Mouse (Mus musculus) liver, embryonic 12.5 days (tissue): ENCODE measurements at regions not wholly inside any gene's neighbourhood (a gene's known extent, or its start where the extent isn't known, plus 50 kb on each side); places are given as distances from the start of the nearest gene placed in this dataset.

Source experiments
- ATAC-seq: fragments of 200-750 bp; cut with Nextera tagmentation; 2 replicates; pipeline ENCODE4 v1.8.0; 2017; ENCODE audit warnings: moderate number of reproducible peaks, mild to moderate bottlenecking, moderate library complexity
- H3K27ac ChIP-seq: fragments of 300-500 bp; sonication (generic); 2 replicates; pipeline ENCODE4 v1.5.1; 2016; ENCODE audit warnings: mild to moderate bottlenecking
- H3K27me3 ChIP-seq: fragments of 300-500 bp; sonication (generic); replicated peaks from 2 replicates; pipeline ENCODE4 v1.6.1; 2016; ENCODE audit warnings: mild to moderate bottlenecking, moderate library complexity
- H3K36me3 ChIP-seq: fragments of 300-500 bp; sonication (generic); 2 replicates; pipeline ENCODE4 v1.6.1; 2016; ENCODE audit warnings: mild to moderate bottlenecking, moderate library complexity
- H3K4me1 ChIP-seq: fragments of 300-500 bp; sonication (generic); 2 replicates; pipeline ENCODE4 v1.6.1; 2016
- H3K4me2 ChIP-seq: fragments of 300-500 bp; sonication (generic); 2 replicates; pipeline ENCODE4 v1.6.1; 2016; ENCODE audit warnings: mild to moderate bottlenecking, moderate library complexity
- H3K4me3 ChIP-seq: fragments of 300-500 bp; sonication (generic); 2 replicates; pipeline ENCODE4 v1.5.1; 2016; ENCODE audit warnings: mild to moderate bottlenecking, moderate library complexity
- H3K9ac ChIP-seq: fragments of 300-500 bp; sonication (generic); 2 replicates; pipeline ENCODE4 v1.6.1; 2016; ENCODE audit warnings: mild to moderate bottlenecking, moderate library complexity
- H3K9me3 ChIP-seq: fragments of 300-500 bp; sonication (generic); replicated peaks from 2 replicates; pipeline ENCODE4 v1.6.1; 2016; ENCODE audit warnings: mild to moderate bottlenecking, moderate library complexity
- WGBS: fragments of 180-500 bp; shearing (Covaris S2); methylation state at CpG from one replicate; pipeline ENCODE4 v1.1.7; 2016; ENCODE audit not compliant: insufficient replicate concordance; 5-methylcytosine and 5-hydroxymethylcytosine counted together

- 51% methylated on average over 4 of the region's 4 CpGs for WGBS
- no peaks in the 10 kb centered on the region for H3K27me3 ChIP-seq
- ATAC-seq: no peak
- H3K9me3 ChIP-seq: no peaks in the 10 kb centered on the region
- no peak overlapping the region for H3K4me2 ChIP-seq
- no peak overlapping the region for H3K27ac ChIP-seq
- H3K4me3 ChIP-seq: no peak overlapping the region
- H3K4me1 ChIP-seq: no peaks in the 10 kb centered on the region
- no peaks in the 10 kb centered on the region for H3K36me3 ChIP-seq
- H3K9ac ChIP-seq: no peak overlapping the region
Measured at GRCm38 (mm10) chr9:113199241-113199640, 508.8 kb downstream of the Pdcd6ip start.

GRCm38 (mm10) chr9:113195556-113195955 is 512.5 kb downstream of the Pdcd6ip start:
- H3K27ac ChIP-seq: no peak overlapping the region
- no peaks in the 10 kb centered on the region for H3K9me3 ChIP-seq
- no peaks in the 10 kb centered on the region for H3K36me3 ChIP-seq
- H3K4me2 ChIP-seq: no peak overlapping the region
- ATAC-seq: no peak
- WGBS: 61% methylated on average over 4 of the region's 4 CpGs
- H3K9ac ChIP-seq: no peak overlapping the region
- H3K4me3 ChIP-seq: no peak overlapping the region
- no peaks in the 10 kb centered on the region for H3K27me3 ChIP-seq
- no peaks in the 10 kb centered on the region for H3K4me1 ChIP-seq

GRCm38 (mm10) chr9:113192773-113193172 is 515.3 kb downstream of the Pdcd6ip start:
- Histone ChIP-seq H3K4me3 (no peak overlapping the region), H3K27ac (no peak overlapping the region), H3K9me3 (peaks cover 3% of the 10 kb centered on the region; the same call in 1 of the 2 replicates), H3K36me3 (no peaks in the 10 kb centered on the region), H3K4me2 (no peak overlapping the region), H3K9ac (no peak overlapping the region), H3K27me3 (no peaks in the 10 kb centered on the region), H3K4me1 (no peaks in the 10 kb centered on the region)
- WGBS: 43% methylated on average over 3 of the region's 3 CpGs
- no peak for ATAC-seq

GRCm38 (mm10) chr9:113191163-113191562 is 516.9 kb downstream of the Pdcd6ip start:
- Histone ChIP-seq H3K27me3 (no peaks in the 10 kb centered on the region), H3K27ac (no peak overlapping the region), H3K9ac (no peak overlapping the region), H3K4me1 (no peaks in the 10 kb centered on the region), H3K4me3 (no peak overlapping the region), H3K9me3 (peaks cover 3% of the 10 kb centered on the region; the same call in 1 of the 2 replicates), H3K4me2 (no peak overlapping the region), H3K36me3 (no peaks in the 10 kb centered on the region)
- 53% methylated on average over 3 of the region's 3 CpGs for WGBS
- ATAC-seq: no peak

GRCm38 (mm10) chr9:113181182-113181581 is 526.9 kb downstream of the Pdcd6ip start:
- Histone ChIP-seq H3K36me3 (no peaks in the 10 kb centered on the region), H3K27me3 (no peaks in the 10 kb centered on the region), H3K4me2 (no peak overlapping the region), H3K4me3 (no peak overlapping the region), H3K9me3 (no peaks in the 10 kb centered on the region), H3K9ac (no peak overlapping the region), H3K27ac (no peak overlapping the region), H3K4me1 (no peaks in the 10 kb centered on the region)
- ATAC-seq: no peak
- 60% methylated on average over 8 of the region's 8 CpGs for WGBS

GRCm38 (mm10) chr9:113177918-113178235 is 530.2 kb downstream of the Pdcd6ip start:
- H3K9ac ChIP-seq: no peak overlapping the region
- no peaks in the 10 kb centered on the region for H3K27me3 ChIP-seq
- H3K36me3 ChIP-seq: no peaks in the 10 kb centered on the region
- 63% methylated on average over 4 of the region's 4 CpGs for WGBS
- ATAC-seq: no peak
- H3K4me3 ChIP-seq: no peak overlapping the region
- no peak overlapping the region for H3K27ac ChIP-seq
- no peaks in the 10 kb centered on the region for H3K4me1 ChIP-seq
- H3K9me3 ChIP-seq: 0 out of 2 replicates have a peak, but pooled peaks cover 2% of the 10 kb centered on the region
- no peak overlapping the region for H3K4me2 ChIP-seq

GRCm38 (mm10) chr9:113177181-113177917 is 530.7 kb downstream of the Pdcd6ip start:
- Histone ChIP-seq H3K36me3 (no peaks in the 10 kb centered on the region), H3K4me3 (no peak overlapping the region), H3K4me2 (no peak overlapping the region), H3K9ac (no peak overlapping the region), H3K27me3 (no peaks in the 10 kb centered on the region), H3K27ac (no peak overlapping the region), H3K4me1 (no peaks in the 10 kb centered on the region), H3K9me3 (0 out of 2 replicates have a peak, but pooled peaks cover 2% of the 10 kb centered on the region)
- ATAC-seq: no peak
- WGBS: 49% methylated on average over 15 of the region's 15 CpGs

- H3K9ac ChIP-seq: no peak overlapping the region
- no peaks in the 10 kb centered on the region for H3K36me3 ChIP-seq
- 0 out of 2 replicates have a peak, but pooled peaks cover 2% of the 10 kb centered on the region for H3K9me3 ChIP-seq
- H3K27me3 ChIP-seq: no peaks in the 10 kb centered on the region
- H3K4me1 ChIP-seq: no peaks in the 10 kb centered on the region
- H3K27ac ChIP-seq: no peak overlapping the region
- no peak overlapping the region for H3K4me2 ChIP-seq
- ATAC-seq: no peak
- WGBS: 63% methylated on average over 5 of the region's 5 CpGs
- no peak overlapping the region for H3K4me3 ChIP-seq
Measured at GRCm38 (mm10) chr9:113171767-113172405, 536.2 kb downstream of the Pdcd6ip start.

GRCm38 (mm10) chr9:113162897-113163874 is 544.9 kb downstream of the Pdcd6ip start:
- H3K27me3 ChIP-seq: no peaks in the 10 kb centered on the region
- no peak overlapping the region for H3K4me2 ChIP-seq
- no peak overlapping the region for H3K4me3 ChIP-seq
- no peaks in the 10 kb centered on the region for H3K9me3 ChIP-seq
- H3K27ac ChIP-seq: no peak overlapping the region
- no peaks in the 10 kb centered on the region for H3K36me3 ChIP-seq
- no peak overlapping the region for H3K9ac ChIP-seq
- 66% methylated on average over 12 of the region's 12 CpGs for WGBS
- no peaks in the 10 kb centered on the region for H3K4me1 ChIP-seq
- ATAC-seq: no peak

- no peaks in the 10 kb centered on the region for H3K27me3 ChIP-seq
- H3K9me3 ChIP-seq: 0 out of 2 replicates have a peak, but pooled peaks cover 3% of the 10 kb centered on the region
- no peak overlapping the region for H3K9ac ChIP-seq
- no peak overlapping the region for H3K4me3 ChIP-seq
- no peak overlapping the region for H3K4me2 ChIP-seq
- no peaks in the 10 kb centered on the region for H3K4me1 ChIP-seq
- 75% methylated on average over 2 of the region's 2 CpGs for WGBS
- H3K36me3 ChIP-seq: no peaks in the 10 kb centered on the region
- no peak overlapping the region for H3K27ac ChIP-seq
- no peak for ATAC-seq
Measured at GRCm38 (mm10) chr9:113160011-113160410, 548.0 kb downstream of the Pdcd6ip start.

- H3K27ac ChIP-seq: no peak overlapping the region
- H3K27me3 ChIP-seq: no peaks in the 10 kb centered on the region
- H3K36me3 ChIP-seq: no peaks in the 10 kb centered on the region
- no peak overlapping the region for H3K4me3 ChIP-seq
- no peak overlapping the region for H3K9ac ChIP-seq
- H3K9me3 ChIP-seq: 0 out of 2 replicates have a peak, but pooled peaks cover 8% of the 10 kb centered on the region
- no peak overlapping the region for H3K4me2 ChIP-seq
- no peak for ATAC-seq
- no peaks in the 10 kb centered on the region for H3K4me1 ChIP-seq
- 68% methylated on average over 6 of the region's 6 CpGs for WGBS
Measured at GRCm38 (mm10) chr9:113158080-113158479, 550.0 kb downstream of the Pdcd6ip start.
